Mouse (Mus musculus): Measurements from ENCODE around the gene Eme2.

Eme2 gene

GRCm38 (mm10) chr17:24896241-24896992 is 1.5 kb upstream of the Eme2 start, which contains the start of gene Nme3:
Gene Nme3, plus strand, starts transcription at chr17:24896500.
- DNase-seq (ENCODE audit: low spot score) = peak; percentile 73

GRCm38 (mm10) chr17:24895571-24896240 is 819 bp upstream of the Eme2 start:
- DNase-seq (ENCODE audit: low spot score) = no peak

- DNase-seq (ENCODE audit: low spot score) = peak; percentile 24
Measured at GRCm38 (mm10) chr17:24894061-24894994, 559 bp downstream of the Eme2 start.

GRCm38 (mm10) chr17:24893276-24893675 is 1.6 kb downstream of the Eme2 start:
- DNase-seq (ENCODE audit: low spot score) = peak; percentile 6

GRCm38 (mm10) chr17:24892785-24893184 is 2.1 kb downstream of the Eme2 start:
- DNase-seq (ENCODE audit: low spot score) = peak; percentile 5

- DNase-seq (ENCODE audit: low spot score) = peak; percentile 17
Measured at GRCm38 (mm10) chr17:24891321-24891720, 3.6 kb downstream of the Eme2 start.

- peak; percentile 7 for DNase-seq (ENCODE audit: low spot score)
Measured at GRCm38 (mm10) chr17:24890151-24891092, 4.5 kb downstream of the Eme2 start.

GRCm38 (mm10) chr17:24888862-24889261 is 6.0 kb downstream of the Eme2 start:
- no peak for DNase-seq (ENCODE audit: low spot score)

GRCm38 (mm10) chr17:24887291-24888080 is 7.4 kb downstream of the Eme2 start:
- DNase-seq (ENCODE audit: low spot score) = peak; percentile 24

- no peak for DNase-seq (ENCODE audit: low spot score)
Measured at GRCm38 (mm10) chr17:24886932-24887271, 8.0 kb downstream of the Eme2 start.

GRCm38 (mm10) chr17:24886134-24886931 is 8.6 kb downstream of the Eme2 start, which contains the start of the genes Nubp2 and Spsb3:
Gene Nubp2, minus strand, starts transcription at chr17:24886349.
Gene Spsb3, plus strand, starts transcription at chr17:24886643.
- DNase-seq (ENCODE audit: low spot score) = peak; percentile 99

GRCm38 (mm10) chr17:24885356-24886133 is 9.3 kb downstream of the Eme2 start:
- peak; percentile 17 for DNase-seq (ENCODE audit: low spot score)

GRCm38 (mm10) chr17:24884391-24884790 is 10.5 kb downstream of the Eme2 start:
- DNase-seq (ENCODE audit: low spot score) = no peak

GRCm38 (mm10) chr17:24881738-24882440 is 13.0 kb downstream of the Eme2 start:
- DNase-seq (ENCODE audit: low spot score) = peak; percentile 13

- no peak for DNase-seq (ENCODE audit: low spot score)
Measured at GRCm38 (mm10) chr17:24878531-24878930, 16.4 kb downstream of the Eme2 start.

- DNase-seq (ENCODE audit: low spot score) = no peak
Measured at GRCm38 (mm10) chr17:24878117-24878397, 16.8 kb downstream of the Eme2 start.

GRCm38 (mm10) chr17:24877336-24878116 is 17.4 kb downstream of the Eme2 start:
- no peak for DNase-seq (ENCODE audit: low spot score)
